Mouse (Mus musculus): ENCODE data around the gene Fn3k.

DNA sequence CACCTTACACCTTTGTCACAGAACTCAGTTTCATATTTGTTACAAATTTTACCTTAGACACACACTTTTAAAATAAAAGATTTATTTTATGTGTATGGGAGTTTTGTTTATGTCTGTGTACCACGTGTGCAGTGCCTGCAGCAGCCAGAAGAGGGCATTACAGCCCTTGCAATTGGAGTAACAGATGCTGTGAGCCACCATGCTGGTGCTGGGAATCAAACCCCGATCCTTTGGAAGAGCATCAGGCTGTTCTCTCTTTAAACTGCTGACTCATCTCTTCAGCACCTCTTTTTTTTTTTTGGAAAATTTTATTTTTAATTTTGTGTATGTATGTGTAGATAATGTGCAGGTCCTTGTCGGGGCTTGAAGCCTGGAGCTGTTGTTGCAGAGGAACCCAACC is 23.2 kb downstream of the Fn3k start:
- TF ChIP-seq CTCF (IDR thresholded peaks at IDR 0.05; ENCODE audit: extremely low read depth, insufficient read length, insufficient replicate concordance, low read depth, low read length) (peak; percentile 26; the same call in 1 of the 2 replicates), POLR2A (IDR thresholded peaks at IDR 0.05; ENCODE audit: low read depth, low read length) (no peak)

Measured in small intestine, adult 2 months (tissue).